In the genomic region with DNA sequence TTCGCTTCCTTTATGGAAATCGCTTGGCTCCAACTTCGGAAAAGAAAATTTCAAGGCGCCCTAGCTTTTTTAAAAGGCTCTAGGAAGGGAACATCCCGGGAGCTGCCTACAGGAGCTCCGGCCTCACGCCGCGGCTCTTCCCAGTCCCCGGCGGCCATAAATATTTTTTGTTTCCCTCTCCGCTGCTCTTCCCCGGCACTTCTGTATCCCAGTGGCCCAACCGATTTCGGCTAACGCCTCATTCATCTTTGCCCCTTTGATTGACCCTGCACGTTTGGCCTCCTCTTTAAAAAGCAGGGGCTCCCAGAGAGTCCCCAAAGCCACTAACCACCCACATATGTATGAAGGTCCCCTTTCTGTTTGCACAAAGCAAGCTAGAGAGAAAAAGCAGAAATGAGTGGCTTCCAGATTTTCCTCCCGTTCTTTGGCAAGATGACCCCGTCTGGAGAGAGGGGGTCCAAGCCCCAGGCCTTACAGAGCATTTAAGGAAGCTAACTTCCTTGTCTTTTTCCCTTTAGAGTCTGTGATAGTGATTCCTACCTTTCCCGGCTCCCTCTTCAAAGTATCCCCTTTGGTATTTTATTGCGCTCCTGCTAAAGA, we compare ENCODE assay signal across 11 mouse cellular contexts. TPM values are rescaled to one million over a fixed set of nuclear protein-coding genes. Genes with fewer than 3 reads are reported as not detected.
DNase-seq lines count a peak whose midpoint lies in the region; ATAC-seq and TF ChIP-seq lines count a peak whose summit lies in the region.
"Had no signal": no experiment of that assay in that cellular context is flagged by ENCODE, and none has a peak within 500 bp of the region (broad histone marks: within the 10 kb centered on the region; RNA-seq: fewer than 3 reads in every experiment).

No protein-coding gene starts in this region.

- no peak for TF ChIP-seq EP300 in lung, postnatal 0 days (IDR thresholded peaks at IDR 0.05)

- peaks cover 66% of the 10 kb centered on the region for H3K27me3 ChIP-seq in lung, embryonic 14.5 days (ENCODE audit: insufficient read depth, low read length)
- peaks cover 46% of the 10 kb centered on the region for H3K27me3 ChIP-seq in lung, postnatal 0 days (replicated peaks; ENCODE audit: insufficient read depth, low read length)
- H3K27me3 ChIP-seq in hindbrain, embryonic 10.5 days (ENCODE audit: insufficient read depth, poor library complexity, severe bottlenecking), result peaks cover 100% of the 10 kb centered on the region
- no peaks in the 10 kb centered on the region for H3K27me3 ChIP-seq in kidney, embryonic 14.5 days (ENCODE audit: control insufficient read depth, insufficient read depth, low read length)
- H3K27me3 ChIP-seq: Patski had no signal

- no peaks in the 10 kb centered on the region for H3K36me3 ChIP-seq in lung, embryonic 14.5 days (ENCODE audit: insufficient read depth)
- H3K36me3 ChIP-seq in lung, postnatal 0 days (ENCODE audit: insufficient read depth, low read length), result no peaks in the 10 kb centered on the region
- no peaks in the 10 kb centered on the region for H3K36me3 ChIP-seq in hindbrain, embryonic 10.5 days
- no peaks in the 10 kb centered on the region for H3K36me3 ChIP-seq in kidney, embryonic 14.5 days (ENCODE audit: control insufficient read depth, insufficient read depth, low read length)

- H3K27ac ChIP-seq in lung, embryonic 14.5 days (ENCODE audit: low read depth), result peak overlapping the region; percentile 26; the same call in 1 of the 2 replicates
- H3K27ac ChIP-seq in lung, postnatal 0 days (ENCODE audit: low read length), result no peak overlapping the region
- no peak overlapping the region; the same call in 1 of the 2 replicates for H3K27ac ChIP-seq in hindbrain, embryonic 10.5 days
- peak overlapping the region; percentile 90 for H3K27ac ChIP-seq in kidney, embryonic 14.5 days (ENCODE audit: low read depth, low read length)
- no peak overlapping the region for H3K27ac ChIP-seq in layer of hippocampus, adult 2 months

- H3K9me3 ChIP-seq in lung, embryonic 14.5 days (ENCODE audit: low read depth, low read length), result no peaks in the 10 kb centered on the region
- H3K9me3 ChIP-seq in lung, postnatal 0 days (ENCODE audit: low read length), result no peaks in the 10 kb centered on the region
- H3K9me3 ChIP-seq in hindbrain, embryonic 10.5 days, result no peaks in the 10 kb centered on the region
- no peaks in the 10 kb centered on the region for H3K9me3 ChIP-seq in kidney, embryonic 14.5 days (ENCODE audit: control insufficient read depth, low read length)

- WGBS in lung, embryonic 14.5 days, result 8% methylated on average over 21 of the region's 21 CpGs
- WGBS in lung, postnatal 0 days, result 8% methylated on average over 21 of the region's 21 CpGs
- WGBS in hindbrain, embryonic 10.5 days, result under 1% methylated on average over 21 of the region's 21 CpGs
- WGBS in kidney, embryonic 14.5 days, result 2% methylated on average over 21 of the region's 21 CpGs

- no peak for TF ChIP-seq CTCF in lung, embryonic 14.5 days (IDR thresholded peaks at IDR 0.05; ENCODE audit: low read depth)
- TF ChIP-seq CTCF in lung, postnatal 0 days (IDR thresholded peaks at IDR 0.05), result no peak
- no peak for TF ChIP-seq CTCF in layer of hippocampus, adult 2 months (conservative IDR thresholded peaks at IDR 0.05)

- H3K4me3 ChIP-seq in lung, embryonic 14.5 days (ENCODE audit: low read depth, low read length), result peak overlapping the region; percentile 19
- no peak overlapping the region; the same call in 1 of the 2 replicates for H3K4me3 ChIP-seq in lung, postnatal 0 days (ENCODE audit: low read depth, low read length)
- peak overlapping the region; percentile 19; the same call in 1 of the 2 replicates for H3K4me3 ChIP-seq in hindbrain, embryonic 10.5 days
- peak overlapping the region; percentile 40 for H3K4me3 ChIP-seq in kidney, embryonic 14.5 days (ENCODE audit: low read length)
- no peak overlapping the region for H3K4me3 ChIP-seq in layer of hippocampus, adult 2 months

- peak; percentile 54 for DNase-seq in lung, embryonic 14.5 days
- DNase-seq in lung, postnatal 0 days (ENCODE audit: low spot score), result no peak
- peak; percentile 44 for DNase-seq in hindbrain, embryonic 10.5 days (ENCODE audit: low spot score)
- peak; percentile 39 for DNase-seq in retina, embryonic 14.5 days (ENCODE audit: low spot score)
- DNase-seq in layer of hippocampus, adult 2 months (ENCODE audit: low spot score in 2 of 2), result no peak
- DNase-seq: thymus, postnatal 36 days had no signal

- H3K4me1 ChIP-seq in lung, embryonic 14.5 days (ENCODE audit: insufficient read depth), result peaks cover 5% of the 10 kb centered on the region; the same call in 1 of the 2 replicates
- H3K4me1 ChIP-seq in lung, postnatal 0 days (ENCODE audit: insufficient read depth, low read depth, low read length), result no peaks in the 10 kb centered on the region
- H3K4me1 ChIP-seq in hindbrain, embryonic 10.5 days (replicated peaks), result 0 out of 2 replicates have a peak, but pooled peaks cover 8% of the 10 kb centered on the region
- H3K4me1 ChIP-seq in kidney, embryonic 14.5 days (ENCODE audit: control insufficient read depth, insufficient read depth, low read length), result peaks cover 60% of the 10 kb centered on the region

- peak overlapping the region; percentile 39; the same call in 1 of the 2 replicates for H3K9ac ChIP-seq in lung, embryonic 14.5 days
- no peak overlapping the region for H3K9ac ChIP-seq in lung, postnatal 0 days (replicated peaks; ENCODE audit: low read depth)
- H3K9ac ChIP-seq in kidney, embryonic 14.5 days (ENCODE audit: low read depth, low read length), result peak overlapping the region; percentile 71

- ATAC-seq in lung, embryonic 14.5 days (ENCODE audit: insufficient read depth), result no peak
- no peak for ATAC-seq in lung, postnatal 0 days
- ATAC-seq in kidney, embryonic 14.5 days (ENCODE audit: low FRiP score, low TSS enrichment), result no peak
- no peak for ATAC-seq in erythroid progenitor cell, adult 5-6 weeks (replicated peaks; ENCODE audit: low FRiP score, poor library complexity, severe bottlenecking)
- ATAC-seq: Patski had no signal

- H3K4me2 ChIP-seq in lung, embryonic 14.5 days, result peak overlapping the region; percentile 55
- H3K4me2 ChIP-seq in lung, postnatal 0 days (replicated peaks; ENCODE audit: low read depth, low read length), result no peak overlapping the region
- peak overlapping the region; percentile 65 for H3K4me2 ChIP-seq in kidney, embryonic 14.5 days (replicated peaks; ENCODE audit: low read depth, low read length)

RNA-seq across cellular contexts. Expression of a gene that starts 40.8 kb away (rescaled TPM):
- polyA plus RNA-seq in lung, embryonic 14.5 days (2014; fragmentation: Nextera tagmentation; extraction: Ambion mirVana), result 1.5 and 2.1 TPM in 2 replicates
- polyA plus RNA-seq in lung, postnatal 0 days (2015; fragmentation: Nextera tagmentation; extraction: Ambion mirVana), result 0.21 and 0.23 TPM in 2 replicates
- 1.5 and 29.6 TPM in 2 replicates for polyA plus RNA-seq in hindbrain, embryonic 10.5 days (2016; fragmentation: Nextera tagmentation; extraction: Ambion mirVana)
- polyA plus RNA-seq in kidney, embryonic 14.5 days (2014; fragmentation: Nextera tagmentation; extraction: Ambion mirVana), result 7.4 and 8.6 TPM in 2 replicates
- total RNA-seq in layer of hippocampus, adult 2 months (2021), result not detected
- total RNA-seq in erythroid progenitor cell, adult 5-6 weeks (2015; ENCODE audit: low replicate concordance), result not detected in 2 replicates
- not detected in 2 replicates for total RNA-seq in erythroid progenitor cell, adult 5-6 weeks (2017; ENCODE audit: low replicate concordance)
- total RNA-seq: heart, postnatal 25 days; liver, adult 2 months had no signal
- polyA plus RNA-seq: liver, adult 2 months had no signal

Comparison
In these comparisons a context has a peak if more than half of its experiments do, and no peak if none do; other contexts are left out.
1. DNase-seq: peak in lung, embryonic 14.5 days (single experiment), hindbrain, embryonic 10.5 days (single experiment) and retina, embryonic 14.5 days (single experiment); none in lung, postnatal 0 days (single experiment) and layer of hippocampus, adult 2 months (0 of 2).
2. H3K27ac ChIP-seq: peak in lung, embryonic 14.5 days (single experiment) and kidney, embryonic 14.5 days (single experiment); none in lung, postnatal 0 days (single experiment), hindbrain, embryonic 10.5 days (single experiment) and layer of hippocampus, adult 2 months (single experiment).
3. H3K4me3 ChIP-seq: peak in lung, embryonic 14.5 days (single experiment), hindbrain, embryonic 10.5 days (single experiment) and kidney, embryonic 14.5 days (single experiment); none in lung, postnatal 0 days (single experiment) and layer of hippocampus, adult 2 months (single experiment).